Mouse (Mus musculus): ENCODE data around the gene Gtf3c5. TPM values are rescaled to one million over a fixed set of nuclear protein-coding genes. Genes with fewer than 3 reads are reported as not detected.
A peak's percentile ranks its signal among the peaks of the same experiment; 100 is the strongest.

The Gtf3c5 gene
- polyA plus RNA-seq (2012) = 17.8 and 20.5 TPM in 2 replicates

GRCm38 (mm10) chr2:28583651-28584050 is at the start of gene Gtf3c5:
Gene Gtf3c5, minus strand, starts transcription at chr2:28583751.
- no peak for TF ChIP-seq GATA1 (IDR thresholded peaks at IDR 0.05; ENCODE audit: low read length)

GRCm38 (mm10) chr2:28633136-28633535 is 49.6 kb upstream of the Gtf3c5 start:
- no peak for TF ChIP-seq GATA1 (IDR thresholded peaks at IDR 0.05; ENCODE audit: low read length)

- TF ChIP-seq GATA1 (IDR thresholded peaks at IDR 0.05; ENCODE audit: low read length) = no peak
These were observed 49.1 kb upstream of the Gtf3c5 start for GRCm38 (mm10) chr2:28632626-28633025.

GRCm38 (mm10) chr2:28629911-28630381 is 46.4 kb upstream of the Gtf3c5 start:
- TF ChIP-seq GATA1 (IDR thresholded peaks at IDR 0.05; ENCODE audit: low read length) = no peak

- no peak for TF ChIP-seq GATA1 (IDR thresholded peaks at IDR 0.05; ENCODE audit: low read length)
These were observed 44.5 kb upstream of the Gtf3c5 start for GRCm38 (mm10) chr2:28628053-28628452.

- no peak for TF ChIP-seq GATA1 (IDR thresholded peaks at IDR 0.05; ENCODE audit: low read length)
These were observed 42.5 kb upstream of the Gtf3c5 start for GRCm38 (mm10) chr2:28626038-28626437.

- TF ChIP-seq GATA1 (IDR thresholded peaks at IDR 0.05; ENCODE audit: low read length) = no peak
These were observed 41.3 kb upstream of the Gtf3c5 start for GRCm38 (mm10) chr2:28624870-28625269.

- no peak for TF ChIP-seq GATA1 (IDR thresholded peaks at IDR 0.05; ENCODE audit: low read length)
These were observed 39.1 kb upstream of the Gtf3c5 start for GRCm38 (mm10) chr2:28622521-28623124.

- TF ChIP-seq GATA1 (IDR thresholded peaks at IDR 0.05; ENCODE audit: low read length) = peak; percentile 36
These were observed 38.2 kb upstream of the Gtf3c5 start, which contains the start of gene Gfi1b for GRCm38 (mm10) chr2:28621664-28622171. Gene Gfi1b, minus strand, starts transcription at chr2:28621982.

GRCm38 (mm10) chr2:28621111-28621510 is 37.6 kb upstream of the Gtf3c5 start:
- no peak for TF ChIP-seq GATA1 (IDR thresholded peaks at IDR 0.05; ENCODE audit: low read length)

- TF ChIP-seq GATA1 (IDR thresholded peaks at IDR 0.05; ENCODE audit: low read length) = no peak
These were observed 37.0 kb upstream of the Gtf3c5 start for GRCm38 (mm10) chr2:28620522-28620921.

GRCm38 (mm10) chr2:28619369-28619768 is 35.8 kb upstream of the Gtf3c5 start:
- TF ChIP-seq GATA1 (IDR thresholded peaks at IDR 0.05; ENCODE audit: low read length) = no peak

- no peak for TF ChIP-seq GATA1 (IDR thresholded peaks at IDR 0.05; ENCODE audit: low read length)
These were observed 35.3 kb upstream of the Gtf3c5 start for GRCm38 (mm10) chr2:28618777-28619336.

GRCm38 (mm10) chr2:28617498-28618486 is 34.2 kb upstream of the Gtf3c5 start:
- no peak for TF ChIP-seq GATA1 (IDR thresholded peaks at IDR 0.05; ENCODE audit: low read length)

- no peak for TF ChIP-seq GATA1 (IDR thresholded peaks at IDR 0.05; ENCODE audit: low read length)
These were observed 33.3 kb upstream of the Gtf3c5 start for GRCm38 (mm10) chr2:28616874-28617273.

- TF ChIP-seq GATA1 (IDR thresholded peaks at IDR 0.05; ENCODE audit: low read length) = no peak
These were observed 32.8 kb upstream of the Gtf3c5 start for GRCm38 (mm10) chr2:28616358-28616757.

All from G1E-ER4 (cell line).